Mouse (Mus musculus) heart, embryonic 11.5 days (tissue): ENCODE results near the gene Thbs3. TPM values are rescaled to one million over a fixed set of nuclear protein-coding genes. Genes with fewer than 3 reads are reported as not detected.
A peak's percentile ranks its signal among the peaks of the same experiment; 100 is the strongest.

Experiments
- ATAC-seq: fragments of 200-750 bp; cut with Nextera tagmentation; replicated peaks from 2 replicates; pipeline ENCODE4 v1.8.0; 2017; ENCODE audit warnings: moderate library complexity; ENCODE audit not compliant: insufficient number of reproducible peaks, low FRiP score, low TSS enrichment
- H3K27ac ChIP-seq: fragments of 300-500 bp; sonication (generic); 2 replicates; pipeline ENCODE4 v1.5.1; 2014; ENCODE audit warnings: mild to moderate bottlenecking, low read depth, low read length
- H3K27me3 ChIP-seq: fragments of 300-500 bp; sonication (generic); 2 replicates; pipeline ENCODE4 v1.6.1; 2014; ENCODE audit warnings: mild to moderate bottlenecking, low read length, mixed read lengths; ENCODE audit not compliant: control insufficient read depth, insufficient read depth
- H3K36me3 ChIP-seq: fragments of 300-500 bp; sonication (generic); 2 replicates; pipeline ENCODE4 v1.6.1; 2014; ENCODE audit warnings: mild to moderate bottlenecking, low read length, moderate library complexity, mixed read lengths; ENCODE audit not compliant: control insufficient read depth, insufficient read depth
- H3K4me1 ChIP-seq: fragments of 300-500 bp; sonication (generic); 2 replicates; pipeline ENCODE4 v1.6.1; 2014; ENCODE audit warnings: low read length; ENCODE audit not compliant: control insufficient read depth, insufficient read depth
- H3K4me2 ChIP-seq: fragments of 300-500 bp; sonication (generic); 2 replicates; pipeline ENCODE4 v1.6.1; 2014; ENCODE audit warnings: mild to moderate bottlenecking, moderate library complexity
- H3K4me3 ChIP-seq: fragments of 300-500 bp; sonication (generic); 2 replicates; pipeline ENCODE4 v1.5.1; 2014; ENCODE audit warnings: low read depth, low read length
- H3K9ac ChIP-seq: fragments of 300-500 bp; sonication (generic); 2 replicates; pipeline ENCODE4 v1.6.1; 2014; ENCODE audit warnings: mild to moderate bottlenecking, low read depth, low read length, moderate library complexity
- H3K9me3 ChIP-seq: fragments of 300-500 bp; sonication (generic); replicated peaks from 2 replicates; pipeline ENCODE4 v1.6.1; 2016; ENCODE audit warnings: low read length; ENCODE audit not compliant: control insufficient read depth
- WGBS: fragments of 180-500 bp; shearing (Covaris S2); extraction: QIAGEN DNeasy Blood & Tissue Kit; methylation state at CpG from one replicate; pipeline ENCODE4 v1.1.7; 2014; ENCODE audit not compliant: insufficient replicate concordance; 5-methylcytosine and 5-hydroxymethylcytosine counted together
- polyA plus RNA-seq: library from polyadenylated mRNA; unstranded; fragments of >200 nt; fragmentation: Nextera tagmentation; extraction: Ambion mirVana; gene quantifications from 2 replicates; pipeline ENCODE4 v1.2.1, GENCODE M21; 2014

The Thbs3 gene
- polyA plus RNA-seq, 1 experiment from 2014 or later, result 6.9 TPM

- no peaks in the 10 kb centered on the region for H3K27me3 ChIP-seq
- H3K4me1 ChIP-seq, result peaks cover 23% of the 10 kb centered on the region; the same call in 1 of the 2 replicates
- no peaks in the 10 kb centered on the region for H3K9me3 ChIP-seq
- no peak overlapping the region for H3K4me3 ChIP-seq
- no peak for ATAC-seq
- H3K27ac ChIP-seq, result no peak overlapping the region
- peaks cover 39% of the 10 kb centered on the region for H3K36me3 ChIP-seq
- 91% methylated on average over 11 of the region's 11 CpGs for WGBS
- H3K4me2 ChIP-seq, result no peak overlapping the region
- no peak overlapping the region for H3K9ac ChIP-seq
These were observed 35.9 kb upstream of the Thbs3 start for GRCm38 (mm10) chr3:89179056-89179455.

- Histone ChIP-seq H3K36me3 (peaks cover 18% of the 10 kb centered on the region), H3K27ac (no peak overlapping the region), H3K4me2 (no peak overlapping the region), H3K9ac (no peak overlapping the region), H3K27me3 (peaks cover 3% of the 10 kb centered on the region; the same call in 1 of the 2 replicates), H3K9me3 (no peaks in the 10 kb centered on the region), H3K4me1 (peaks cover 24% of the 10 kb centered on the region; the same call in 1 of the 2 replicates), H3K4me3 (no peak overlapping the region)
- no peak for ATAC-seq
- 90% methylated on average over 27 of the region's 27 CpGs for WGBS
These were observed 33.1 kb upstream of the Thbs3 start for GRCm38 (mm10) chr3:89181749-89182500.

- Histone ChIP-seq H3K4me3 (peak overlapping the region; percentile 63), H3K27ac (no peak overlapping the region), H3K27me3 (peaks cover 4% of the 10 kb centered on the region; the same call in 1 of the 2 replicates), H3K36me3 (peaks cover 18% of the 10 kb centered on the region), H3K4me1 (peaks cover 24% of the 10 kb centered on the region; the same call in 1 of the 2 replicates), H3K9me3 (no peaks in the 10 kb centered on the region), H3K9ac (no peak overlapping the region; the same call in 1 of the 2 replicates), H3K4me2 (peak overlapping the region; percentile 95)
- 0 out of 2 replicates have a peak, but pooled peaks have one; percentile 5 for ATAC-seq
- 46% methylated on average over 7 of the region's 7 CpGs for WGBS
These were observed 32.4 kb upstream of the Thbs3 start for GRCm38 (mm10) chr3:89182531-89183057.

DNA sequence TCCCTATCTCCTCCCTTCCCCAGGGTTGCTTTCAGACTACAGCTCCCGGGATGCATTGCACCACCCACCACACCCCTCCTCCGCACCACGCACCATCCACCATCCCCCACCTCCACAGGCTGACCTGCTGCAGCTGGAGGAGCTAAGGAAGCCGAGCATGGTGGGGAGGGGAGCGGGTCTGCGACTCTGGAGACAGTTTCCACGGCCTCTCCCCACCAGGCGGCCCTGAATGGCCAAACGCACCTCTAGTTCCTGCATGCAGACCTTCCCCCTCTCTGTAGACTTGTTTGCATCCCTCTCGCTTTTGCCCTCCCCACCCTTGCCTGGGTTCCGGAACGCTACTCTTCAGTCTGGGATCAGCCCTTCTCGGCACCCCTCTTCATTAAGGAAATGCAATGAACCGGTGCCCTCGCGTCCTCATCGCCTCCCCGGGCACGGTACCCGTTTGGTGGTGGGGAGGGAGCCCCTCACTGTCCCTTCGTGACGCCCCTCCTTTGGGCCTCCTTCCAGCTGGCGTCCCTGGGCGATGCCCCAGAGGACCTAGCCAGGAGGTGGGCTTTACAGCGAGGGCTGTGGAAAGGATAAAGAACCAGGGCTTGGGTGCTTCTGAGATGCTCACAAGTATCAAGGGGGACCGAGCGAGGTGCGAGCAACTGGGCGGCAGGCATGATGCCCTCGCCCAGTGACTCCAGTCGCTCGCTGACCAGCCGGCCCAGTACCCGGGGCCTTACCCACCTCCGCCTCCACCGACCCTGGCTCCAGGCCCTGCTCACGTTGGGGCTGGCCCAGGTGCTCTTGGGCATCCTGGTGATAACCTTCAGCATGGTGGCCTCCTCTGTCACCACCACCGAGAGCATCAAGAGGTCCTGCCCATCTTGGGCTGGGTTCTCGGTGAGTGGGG, 31.7 kb upstream of the Thbs3 start, which contains the start of gene Fam189b:
Fam189b (plus strand) TSS at position 86 of the 901 bp plus-strand sequence.
- Histone ChIP-seq H3K4me3 (peak within 1 kb of the TSS; percentile 63), H3K4me2 (peak within 1 kb of the TSS; percentile 95), H3K9ac (peak within 1 kb of the TSS; percentile 82), H3K4me1 (peaks cover 19% of the 10 kb centered on the region; the same call in 1 of the 2 replicates), H3K36me3 (peaks cover 18% of the 10 kb centered on the region), H3K27ac (0 out of 2 replicates have a peak within 1 kb of the TSS, but pooled peaks have one; percentile 17), H3K9me3 (no peaks in the 10 kb centered on the region), H3K27me3 (peaks cover 4% of the 10 kb centered on the region; the same call in 1 of the 2 replicates)
- ATAC-seq, result peak; percentile 86
- WGBS, result 5% methylated on average over 39 of the region's 39 CpGs

DNA sequence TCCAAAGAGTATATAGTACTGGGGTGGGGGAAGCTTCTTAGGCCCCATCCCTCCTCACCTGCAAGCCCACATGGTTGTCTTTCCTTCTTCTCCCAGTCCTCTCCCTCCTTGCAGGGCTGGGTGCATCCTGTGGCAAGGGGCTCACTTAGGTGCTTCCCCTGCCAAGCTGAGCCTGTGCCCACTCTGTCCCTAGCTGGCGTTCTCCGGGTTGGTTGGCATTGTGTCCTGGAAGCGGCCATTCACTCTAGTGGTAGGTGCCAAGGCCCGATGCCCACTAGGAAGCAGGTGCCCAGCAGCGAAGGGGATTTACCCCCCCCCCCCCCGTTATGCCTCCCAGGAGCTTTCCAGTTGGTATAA, 31.0 kb upstream of the Thbs3 start:
- H3K9me3 ChIP-seq, result no peaks in the 10 kb centered on the region
- no peak overlapping the region for H3K27ac ChIP-seq
- peaks cover 4% of the 10 kb centered on the region; the same call in 1 of the 2 replicates for H3K27me3 ChIP-seq
- no peak for ATAC-seq
- peaks cover 18% of the 10 kb centered on the region for H3K36me3 ChIP-seq
- WGBS, result 70% methylated on average over 6 of the region's 6 CpGs
- peak overlapping the region; percentile 63 for H3K4me3 ChIP-seq
- H3K4me2 ChIP-seq, result peak overlapping the region; percentile 95
- H3K9ac ChIP-seq, result peak overlapping the region; percentile 82
- peaks cover 13% of the 10 kb centered on the region; the same call in 1 of the 2 replicates for H3K4me1 ChIP-seq

DNA sequence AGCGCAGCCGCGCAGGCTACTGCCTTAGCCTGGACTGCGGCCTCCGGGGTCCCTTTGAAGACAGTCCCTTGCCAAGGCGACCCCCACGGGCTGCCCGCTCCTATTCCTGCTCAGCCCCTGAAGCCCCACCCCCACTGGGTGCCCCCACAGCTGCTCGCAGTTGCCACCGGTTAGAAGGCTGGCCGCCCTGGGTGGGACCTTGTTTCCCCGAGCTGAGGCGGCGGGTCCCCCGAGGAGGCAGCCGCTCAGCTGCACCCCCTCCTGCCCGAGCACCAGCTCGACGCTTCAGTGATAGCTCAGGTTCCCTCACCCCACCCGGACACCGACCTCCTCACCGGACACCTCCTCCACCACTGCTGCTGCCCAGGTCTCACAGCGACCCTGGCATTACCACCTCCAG, 27.8 kb upstream of the Thbs3 start:
- Histone ChIP-seq H3K27ac (no peak overlapping the region), H3K4me2 (no peak overlapping the region), H3K27me3 (peaks cover 4% of the 10 kb centered on the region; the same call in 1 of the 2 replicates), H3K4me1 (peaks cover 9% of the 10 kb centered on the region; the same call in 1 of the 2 replicates), H3K36me3 (0 out of 2 replicates have a peak, but pooled peaks cover 3% of the 10 kb centered on the region), H3K4me3 (no peak overlapping the region), H3K9ac (no peak overlapping the region), H3K9me3 (no peaks in the 10 kb centered on the region)
- ATAC-seq, result no peak
- whole genome bisulfite sequencing, result 34% methylated on average over 23 of the region's 23 CpGs

GRCm38 (mm10) chr3:89187690-89188477, 27.1 kb upstream of the Thbs3 start:
- Histone ChIP-seq H3K4me2 (no peak overlapping the region), H3K4me3 (no peak overlapping the region), H3K9me3 (no peaks in the 10 kb centered on the region), H3K4me1 (peaks cover 6% of the 10 kb centered on the region; the same call in 1 of the 2 replicates), H3K27me3 (peaks cover 4% of the 10 kb centered on the region; the same call in 1 of the 2 replicates), H3K27ac (no peak overlapping the region), H3K9ac (no peak overlapping the region; the same call in 1 of the 2 replicates), H3K36me3 (no peaks in the 10 kb centered on the region)
- WGBS, result 64% methylated on average over 18 of the region's 18 CpGs
- ATAC-seq, result no peak
